Mouse (Mus musculus) lung, embryonic 15.5 days (tissue): Measurements from ENCODE around the gene Atp1a4. TPM values are rescaled to one million over a fixed set of nuclear protein-coding genes. Genes with fewer than 3 reads are reported as not detected.

Experiments
- ATAC-seq: fragments of 200-750 bp; cut with Nextera tagmentation; 2 replicates; pipeline ENCODE4 v1.8.0; 2017; ENCODE audit warnings: moderate number of reproducible peaks, borderline replicate concordance; ENCODE audit not compliant: low FRiP score, low TSS enrichment; ENCODE audit errors: extremely low read depth
- H3K27ac ChIP-seq: fragments of 300-500 bp; sonication (generic); 2 replicates; pipeline ENCODE4 v1.5.1; 2015; ENCODE audit warnings: moderate library complexity, mild to moderate bottlenecking, inconsistent platforms
- H3K27me3 ChIP-seq: fragments of 300-500 bp; sonication (generic); 2 replicates; pipeline ENCODE4 v1.6.1; 2015; ENCODE audit warnings: inconsistent platforms
- H3K36me3 ChIP-seq: fragments of 300-500 bp; sonication (generic); 2 replicates; pipeline ENCODE4 v1.6.1; 2015; ENCODE audit warnings: inconsistent platforms
- H3K4me1 ChIP-seq: fragments of 300-500 bp; sonication (generic); 2 replicates; pipeline ENCODE4 v1.6.1; 2015; ENCODE audit warnings: inconsistent platforms
- H3K4me2 ChIP-seq: fragments of 300-500 bp; sonication (generic); 2 replicates; pipeline ENCODE4 v1.6.1; 2015; ENCODE audit warnings: inconsistent platforms, mild to moderate bottlenecking, moderate library complexity
- H3K4me3 ChIP-seq: fragments of 300-500 bp; sonication (generic); 2 replicates; pipeline ENCODE4 v1.5.1; 2015; ENCODE audit warnings: mild to moderate bottlenecking, inconsistent platforms
- H3K9ac ChIP-seq: fragments of 300-500 bp; sonication (generic); 2 replicates; pipeline ENCODE4 v1.6.1; 2015; ENCODE audit warnings: inconsistent platforms
- H3K9me3 ChIP-seq: fragments of 300-500 bp; sonication (generic); 2 replicates; pipeline ENCODE4 v1.6.1; 2016; ENCODE audit warnings: inconsistent platforms
- WGBS: fragments of 180-500 bp; shearing (Covaris S2); methylation state at CpG from one replicate; pipeline ENCODE4 v1.1.7; 2015; 5-methylcytosine and 5-hydroxymethylcytosine counted together
- polyA plus RNA-seq: library from polyadenylated mRNA; unstranded; fragments of >200 nt; fragmentation: Nextera tagmentation; extraction: Ambion mirVana; gene quantifications from 2 replicates; pipeline ENCODE4 v1.2.1, GENCODE M21; 2015

Gene Atp1a4
- polyA plus RNA-seq, 1 experiment from 2014 or later, result not detected

- Histone ChIP-seq H3K9me3 (no peaks in the 10 kb centered on the region), H3K9ac (no peak overlapping the region), H3K4me2 (peak overlapping the region; percentile 10; the same call in 1 of the 2 replicates), H3K4me1 (no peaks in the 10 kb centered on the region), H3K36me3 (no peaks in the 10 kb centered on the region), H3K27me3 (peaks cover 22% of the 10 kb centered on the region), H3K27ac (no peak overlapping the region), H3K4me3 (no peak overlapping the region)
- 23% methylated on average over 16 of the region's 16 CpGs for WGBS
- ATAC-seq, result no peak
These were observed 14.5 kb downstream of the Atp1a4 start for GRCm38 (mm10) chr1:172243547-172244205.

GRCm38 (mm10) chr1:172242401-172242800 lies 15.8 kb downstream of the Atp1a4 start:
- Histone ChIP-seq H3K4me2 (no peak overlapping the region), H3K36me3 (no peaks in the 10 kb centered on the region), H3K9me3 (no peaks in the 10 kb centered on the region), H3K9ac (no peak overlapping the region), H3K27ac (no peak overlapping the region; the same call in 1 of the 2 replicates), H3K27me3 (peaks cover 22% of the 10 kb centered on the region), H3K4me3 (no peak overlapping the region), H3K4me1 (no peaks in the 10 kb centered on the region)
- no peak for ATAC-seq
- WGBS, result 37% methylated on average over 2 of the region's 2 CpGs

- no peaks in the 10 kb centered on the region for H3K4me1 ChIP-seq
- H3K9me3 ChIP-seq, result no peaks in the 10 kb centered on the region
- H3K27me3 ChIP-seq, result peaks cover 22% of the 10 kb centered on the region
- H3K4me3 ChIP-seq, result no peak overlapping the region
- WGBS, result 58% methylated on average over 6 of the region's 6 CpGs
- H3K36me3 ChIP-seq, result no peaks in the 10 kb centered on the region
- no peak for ATAC-seq
- no peak overlapping the region for H3K9ac ChIP-seq
- H3K4me2 ChIP-seq, result no peak overlapping the region
- no peak overlapping the region for H3K27ac ChIP-seq
These were observed 17.1 kb downstream of the Atp1a4 start for GRCm38 (mm10) chr1:172240945-172241708.

GRCm38 (mm10) chr1:172229215-172229614 lies 29.0 kb downstream of the Atp1a4 start:
- whole genome bisulfite sequencing, result 86% methylated on average over 1 of the region's 1 CpGs
- Histone ChIP-seq H3K27ac (no peak overlapping the region), H3K9ac (no peak overlapping the region), H3K4me3 (no peak overlapping the region), H3K9me3 (no peaks in the 10 kb centered on the region), H3K4me2 (no peak overlapping the region), H3K27me3 (no peaks in the 10 kb centered on the region), H3K36me3 (no peaks in the 10 kb centered on the region), H3K4me1 (0 out of 2 replicates have a peak, but pooled peaks cover 3% of the 10 kb centered on the region)
- no peak for ATAC-seq

- Histone ChIP-seq H3K36me3 (no peaks in the 10 kb centered on the region), H3K4me3 (no peak overlapping the region), H3K27me3 (no peaks in the 10 kb centered on the region), H3K9me3 (no peaks in the 10 kb centered on the region), H3K27ac (no peak overlapping the region), H3K4me2 (no peak overlapping the region), H3K9ac (no peak overlapping the region), H3K4me1 (0 out of 2 replicates have a peak, but pooled peaks cover 3% of the 10 kb centered on the region)
- ATAC-seq, result no peak
- WGBS, result 80% methylated on average over 2 of the region's 2 CpGs
These were observed 30.0 kb downstream of the Atp1a4 start for GRCm38 (mm10) chr1:172228209-172228608.

GRCm38 (mm10) chr1:172221297-172222063 lies 36.7 kb downstream of the Atp1a4 start:
- Histone ChIP-seq H3K4me3 (no peak overlapping the region), H3K36me3 (no peaks in the 10 kb centered on the region), H3K27ac (peak overlapping the region; percentile 61; the same call in 1 of the 2 replicates), H3K4me2 (no peak overlapping the region), H3K27me3 (no peaks in the 10 kb centered on the region), H3K9ac (no peak overlapping the region), H3K9me3 (no peaks in the 10 kb centered on the region), H3K4me1 (peaks cover 46% of the 10 kb centered on the region)
- no peak for ATAC-seq
- 44% methylated on average over 11 of the region's 11 CpGs for WGBS

GRCm38 (mm10) chr1:172220414-172220813 lies 37.8 kb downstream of the Atp1a4 start:
- peak; percentile 66 for ATAC-seq

GRCm38 (mm10) chr1:172219451-172220406 lies 38.5 kb downstream of the Atp1a4 start, which contains the start of gene Casq1:
TSS of gene Casq1 (minus strand) at chr1:172219868.
- 74% methylated on average over 19 of the region's 19 CpGs for WGBS
- no peaks in the 10 kb centered on the region for H3K36me3 ChIP-seq
- H3K9me3 ChIP-seq, result no peaks in the 10 kb centered on the region
- no peak within 1 kb of the TSS; the same call in 1 of the 2 replicates for H3K4me2 ChIP-seq
- H3K27ac ChIP-seq, result peak within 1 kb of the TSS; percentile 61
- H3K4me3 ChIP-seq, result no peak within 1 kb of the TSS
- H3K4me1 ChIP-seq, result peaks cover 50% of the 10 kb centered on the region
- no peaks in the 10 kb centered on the region for H3K27me3 ChIP-seq
- no peak for ATAC-seq
- H3K9ac ChIP-seq, result no peak within 1 kb of the TSS

More at GRCm38 (mm10) chr1:172220414-172220813, 37.8 kb downstream of the Atp1a4 start:
- WGBS, result 27% methylated on average over 10 of the region's 10 CpGs
- Histone ChIP-seq H3K9ac (no peak overlapping the region), H3K9me3 (no peaks in the 10 kb centered on the region), H3K4me1 (peaks cover 46% of the 10 kb centered on the region), H3K27me3 (no peaks in the 10 kb centered on the region), H3K4me3 (no peak overlapping the region), H3K4me2 (no peak overlapping the region; the same call in 1 of the 2 replicates), H3K27ac (peak overlapping the region; percentile 61), H3K36me3 (no peaks in the 10 kb centered on the region)

- no peak overlapping the region for H3K9ac ChIP-seq
- no peak overlapping the region for H3K4me2 ChIP-seq
These were observed 39.9 kb downstream of the Atp1a4 start for GRCm38 (mm10) chr1:172218164-172218910.

GRCm38 (mm10) chr1:172217148-172217547 lies 41.1 kb downstream of the Atp1a4 start:
- H3K4me3 ChIP-seq, result peak overlapping the region; percentile 2; the same call in 1 of the 2 replicates
- H3K27ac ChIP-seq, result peak overlapping the region; percentile 72
- H3K36me3 ChIP-seq, result no peaks in the 10 kb centered on the region
- 2% methylated on average over 5 of the region's 5 CpGs for WGBS
- peaks cover 72% of the 10 kb centered on the region for H3K4me1 ChIP-seq
- peak; percentile 59; the same call in 1 of the 2 replicates for ATAC-seq
- H3K9me3 ChIP-seq, result no peaks in the 10 kb centered on the region
- peak overlapping the region; percentile 31 for H3K9ac ChIP-seq
- H3K27me3 ChIP-seq, result no peaks in the 10 kb centered on the region
- H3K4me2 ChIP-seq, result peak overlapping the region; percentile 47

More at GRCm38 (mm10) chr1:172218164-172218910, 39.9 kb downstream of the Atp1a4 start:
- WGBS, result 56% methylated on average over 15 of the region's 15 CpGs
- Histone ChIP-seq H3K27ac (no peak overlapping the region), H3K4me1 (peaks cover 62% of the 10 kb centered on the region), H3K27me3 (no peaks in the 10 kb centered on the region), H3K9me3 (no peaks in the 10 kb centered on the region), H3K4me3 (no peak overlapping the region), H3K36me3 (no peaks in the 10 kb centered on the region)
- no peak for ATAC-seq
